ENCODE assay signal across 8 mouse cellular contexts in the genomic region with DNA sequence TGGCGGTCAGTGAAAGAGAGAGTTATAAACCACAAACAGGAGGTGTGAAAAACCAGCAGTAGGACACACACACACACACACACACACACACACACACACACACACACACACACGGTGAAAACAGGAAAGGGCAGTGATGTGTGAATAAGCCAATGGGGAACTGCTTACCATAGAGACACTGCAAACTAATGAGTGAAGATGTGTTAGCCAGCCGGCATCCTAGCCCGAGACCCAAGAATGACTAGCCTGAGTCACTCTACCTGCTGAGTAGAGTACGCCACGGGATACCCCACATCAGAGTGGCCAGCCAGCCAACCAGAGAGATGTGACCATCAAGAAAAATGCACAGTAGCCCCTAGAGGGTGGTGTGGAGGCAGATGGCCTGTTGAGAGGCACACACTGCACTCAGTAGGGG. TPM values are rescaled to one million over a fixed set of nuclear protein-coding genes. Genes with fewer than 3 reads are reported as not detected.
A peak's percentile ranks its signal among the peaks of the same experiment; 100 is the strongest.
DNase-seq lines count a peak whose midpoint lies in the region; ATAC-seq and TF ChIP-seq lines count a peak whose summit lies in the region.
"Had no signal": no experiment of that assay in that cellular context is flagged by ENCODE, and none has a peak within 500 bp of the region (broad histone marks: within the 10 kb centered on the region; RNA-seq: fewer than 3 reads in every experiment).

No protein-coding gene starts in this region.

- no peak for TF ChIP-seq EP300 in lung, postnatal 0 days (IDR thresholded peaks at IDR 0.05)

- peak; percentile 29 for TF ChIP-seq CTCF in lung, postnatal 0 days (IDR thresholded peaks at IDR 0.05)
- TF ChIP-seq CTCF in hindbrain, postnatal 0 days (IDR thresholded peaks at IDR 0.05; ENCODE audit: low read depth), result peak; percentile 46

- no peak overlapping the region for H3K9ac ChIP-seq in lung, postnatal 0 days (replicated peaks; ENCODE audit: low read depth)
- H3K9ac ChIP-seq in hindbrain, postnatal 0 days (replicated peaks; ENCODE audit: low read length), result peak overlapping the region; percentile 57; the same call in 1 of the 2 replicates
- H3K9ac ChIP-seq in neural tube, embryonic 14.5 days (replicated peaks; ENCODE audit: low read depth, low read length), result peak overlapping the region; percentile 56; the same call in 1 of the 2 replicates

- H3K27ac ChIP-seq in lung, postnatal 0 days (ENCODE audit: low read length), result no peak overlapping the region
- 0 out of 2 replicates have a peak overlapping the region, but pooled peaks have one; percentile 23 for H3K27ac ChIP-seq in hindbrain, postnatal 0 days
- no peak overlapping the region; the same call in 1 of the 2 replicates for H3K27ac ChIP-seq in neural tube, embryonic 14.5 days (ENCODE audit: low read depth, low read length)
- H3K27ac ChIP-seq: macrophage had no signal

- no peak for ATAC-seq in lung, postnatal 0 days
- ATAC-seq in hindbrain, postnatal 0 days, result peak; percentile 8; the same call in 1 of the 2 replicates
- no peak for ATAC-seq in neural tube, embryonic 14.5 days (ENCODE audit: low read depth)

- H3K4me2 ChIP-seq in lung, postnatal 0 days (replicated peaks; ENCODE audit: low read depth, low read length), result no peak overlapping the region
- H3K4me2 ChIP-seq in hindbrain, postnatal 0 days (ENCODE audit: low read depth, low read length), result peak overlapping the region; percentile 71
- peak overlapping the region; percentile 69 for H3K4me2 ChIP-seq in neural tube, embryonic 14.5 days (ENCODE audit: low read depth, low read length)

- H3K27me3 ChIP-seq in lung, postnatal 0 days (replicated peaks; ENCODE audit: insufficient read depth, low read length), result peaks cover 39% of the 10 kb centered on the region
- no peaks in the 10 kb centered on the region for H3K27me3 ChIP-seq in hindbrain, postnatal 0 days (ENCODE audit: insufficient read depth, low read length)
- H3K27me3 ChIP-seq in neural tube, embryonic 14.5 days (ENCODE audit: control insufficient read depth, insufficient read depth, low read length), result no peaks in the 10 kb centered on the region

- no peak for DNase-seq in lung, postnatal 0 days (ENCODE audit: low spot score)
- DNase-seq in lung, postnatal 10 days, result no peak
- peak; percentile 54 to 60 for DNase-seq in cerebellum, postnatal 14 days
- peak; percentile 28 for DNase-seq in hindbrain, postnatal 0 days (ENCODE audit: low spot score)
- DNase-seq in urinary bladder, postnatal 14 days (ENCODE audit: low spot score), result no peak
- no peak for DNase-seq in adrenal gland, postnatal 14 days

- 6% methylated on average over 6 of the region's 6 CpGs for WGBS in lung, postnatal 0 days
- 10% methylated on average over 6 of the region's 6 CpGs for WGBS in hindbrain, postnatal 0 days
- WGBS in neural tube, embryonic 14.5 days, result 5% methylated on average over 6 of the region's 6 CpGs

- H3K4me3 ChIP-seq in lung, postnatal 0 days (ENCODE audit: low read depth, low read length), result no peak overlapping the region
- peak overlapping the region; percentile 40 for H3K4me3 ChIP-seq in hindbrain, postnatal 0 days (ENCODE audit: low read length)
- H3K4me3 ChIP-seq in neural tube, embryonic 14.5 days (ENCODE audit: low read depth, low read length), result peak overlapping the region; percentile 31

- H3K4me1 ChIP-seq in lung, postnatal 0 days (ENCODE audit: insufficient read depth, low read depth, low read length), result no peaks in the 10 kb centered on the region; the same call in 1 of the 2 replicates
- H3K4me1 ChIP-seq in hindbrain, postnatal 0 days (ENCODE audit: insufficient read depth, low read length), result peaks cover 16% of the 10 kb centered on the region
- H3K4me1 ChIP-seq in neural tube, embryonic 14.5 days (ENCODE audit: control insufficient read depth, insufficient read depth, low read length), result peaks cover 32% of the 10 kb centered on the region

- H3K9me3 ChIP-seq in lung, postnatal 0 days (ENCODE audit: low read length), result no peaks in the 10 kb centered on the region
- no peaks in the 10 kb centered on the region for H3K9me3 ChIP-seq in hindbrain, postnatal 0 days (ENCODE audit: low read length)
- H3K9me3 ChIP-seq in neural tube, embryonic 14.5 days (ENCODE audit: control insufficient read depth, low read length), result no peaks in the 10 kb centered on the region

- H3K36me3 ChIP-seq in lung, postnatal 0 days (ENCODE audit: insufficient read depth, low read length), result no peaks in the 10 kb centered on the region
- peaks cover 10% of the 10 kb centered on the region; the same call in 1 of the 2 replicates for H3K36me3 ChIP-seq in hindbrain, postnatal 0 days (ENCODE audit: insufficient read depth, low read length)
- H3K36me3 ChIP-seq in neural tube, embryonic 14.5 days (ENCODE audit: control insufficient read depth, insufficient read depth, low read length), result peaks cover 10% of the 10 kb centered on the region; the same call in 1 of the 2 replicates

RNA-seq across cellular contexts. Expression of a gene that starts 3.0 kb away (rescaled TPM):
- polyA plus RNA-seq in lung, postnatal 0 days (2015; fragmentation: Nextera tagmentation; extraction: Ambion mirVana), result 0.04 TPM in 1 of 2 replicates, not detected in the other
- 46.5 and 53.4 TPM in 2 replicates for total RNA-seq in hindbrain, postnatal 0 days (2014; rRNA removed)
- 6.3 and 6.5 TPM in 2 replicates for polyA plus RNA-seq in hindbrain, postnatal 0 days (2015; fragmentation: Nextera tagmentation; extraction: Ambion mirVana)
- polyA plus RNA-seq in neural tube, embryonic 14.5 days (2014; fragmentation: Nextera tagmentation; extraction: Ambion mirVana), result 6.3 and 7.0 TPM in 2 replicates
- 0.78 and 1.4 TPM in 2 replicates for total RNA-seq in adrenal gland, postnatal 14 days (2021)
- polyA plus RNA-seq: macrophage had no signal

RNA-seq across cellular contexts. Expression of a gene that starts 12.0 kb away (rescaled TPM):
- polyA plus RNA-seq in lung, postnatal 0 days (2015; fragmentation: Nextera tagmentation; extraction: Ambion mirVana), result 2.8 and 4.2 TPM in 2 replicates
- total RNA-seq in hindbrain, postnatal 0 days (2014; rRNA removed), result 8.9 and 9.9 TPM in 2 replicates
- 19.2 and 23.4 TPM in 2 replicates for polyA plus RNA-seq in hindbrain, postnatal 0 days (2015; fragmentation: Nextera tagmentation; extraction: Ambion mirVana)
- polyA plus RNA-seq in neural tube, embryonic 14.5 days (2014; fragmentation: Nextera tagmentation; extraction: Ambion mirVana), result 11.8 and 12.5 TPM in 2 replicates
- 5.3 and 7.8 TPM in 2 replicates for total RNA-seq in adrenal gland, postnatal 14 days (2021)

RNA-seq across cellular contexts. Expression of a gene that starts 46.2 kb away (rescaled TPM):
- polyA plus RNA-seq in lung, postnatal 0 days (2015; fragmentation: Nextera tagmentation; extraction: Ambion mirVana), result not detected in 2 replicates
- not detected in 2 replicates for total RNA-seq in hindbrain, postnatal 0 days (2014; rRNA removed)
- 0.13 TPM in 1 of 2 replicates, not detected in the other for polyA plus RNA-seq in hindbrain, postnatal 0 days (2015; fragmentation: Nextera tagmentation; extraction: Ambion mirVana)
- not detected in 2 replicates for polyA plus RNA-seq in neural tube, embryonic 14.5 days (2014; fragmentation: Nextera tagmentation; extraction: Ambion mirVana)
- total RNA-seq in adrenal gland, postnatal 14 days (2021), result 0.49 and 14.3 TPM in 2 replicates
- polyA plus RNA-seq: macrophage had no signal

RNA-seq across cellular contexts. Expression of a gene that starts 55.7 kb away (rescaled TPM):
- polyA plus RNA-seq in lung, postnatal 0 days (2015; fragmentation: Nextera tagmentation; extraction: Ambion mirVana), result 0.76 and 0.81 TPM in 2 replicates
- 1.4 and 4.0 TPM in 2 replicates for total RNA-seq in hindbrain, postnatal 0 days (2014; rRNA removed)
- polyA plus RNA-seq in hindbrain, postnatal 0 days (2015; fragmentation: Nextera tagmentation; extraction: Ambion mirVana), result 1.6 and 1.7 TPM in 2 replicates
- polyA plus RNA-seq in neural tube, embryonic 14.5 days (2014; fragmentation: Nextera tagmentation; extraction: Ambion mirVana), result 2.2 and 2.4 TPM in 2 replicates
- total RNA-seq in adrenal gland, postnatal 14 days (2021), result 1.1 and 1.2 TPM in 2 replicates
- polyA plus RNA-seq: macrophage had no signal

Comparison
In these comparisons a context has a peak if more than half of its experiments do, and no peak if none do; other contexts are left out.
1. DNase-seq: peak in cerebellum, postnatal 14 days (2 of 2) and hindbrain, postnatal 0 days (single experiment); none in lung, postnatal 0 days (single experiment), lung, postnatal 10 days (single experiment), urinary bladder, postnatal 14 days (single experiment) and adrenal gland, postnatal 14 days (single experiment).